Mouse (Mus musculus) embryonic fibroblast, embryonic 13.5 days (primary cell): Measurements from ENCODE around the gene Lrrc1.

ENCODE experiments used
- CTCF ChIP-seq: IDR thresholded peaks from 2 replicates; pipeline ENCODE4 v1.5.1; 2011; ENCODE audit warnings: mild to moderate bottlenecking, control low read depth, low read length, moderate library complexity, borderline replicate concordance; ENCODE audit not compliant: insufficient read depth
- POLR2A ChIP-seq: IDR thresholded peaks from 2 replicates; pipeline ENCODE4 v1.6.1; 2011; ENCODE audit warnings: low read depth, mild to moderate bottlenecking, control low read depth, low read length, moderate library complexity

GRCm38 (mm10) chr9:77425553-77425952, 119.1 kb downstream of the Lrrc1 start:
- TF ChIP-seq CTCF: no peak
- no peak for TF ChIP-seq POLR2A
